Mouse (Mus musculus) B cell, adult 62 days (primary cell): ENCODE measurements around the gene Rgs7bp. TPM values are rescaled to one million over a fixed set of nuclear protein-coding genes. Genes with fewer than 3 reads are reported as not detected.

Experiments used
- total RNA-seq: library from RNA; stranded (reverse); gene quantifications from 4 replicates; pipeline ENCODE4 v1.2.4, GENCODE M21; 2023

The Rgs7bp gene
- 0.12 TPM in 1 of 4 replicates, not detected in the others for total RNA-seq

DNA sequence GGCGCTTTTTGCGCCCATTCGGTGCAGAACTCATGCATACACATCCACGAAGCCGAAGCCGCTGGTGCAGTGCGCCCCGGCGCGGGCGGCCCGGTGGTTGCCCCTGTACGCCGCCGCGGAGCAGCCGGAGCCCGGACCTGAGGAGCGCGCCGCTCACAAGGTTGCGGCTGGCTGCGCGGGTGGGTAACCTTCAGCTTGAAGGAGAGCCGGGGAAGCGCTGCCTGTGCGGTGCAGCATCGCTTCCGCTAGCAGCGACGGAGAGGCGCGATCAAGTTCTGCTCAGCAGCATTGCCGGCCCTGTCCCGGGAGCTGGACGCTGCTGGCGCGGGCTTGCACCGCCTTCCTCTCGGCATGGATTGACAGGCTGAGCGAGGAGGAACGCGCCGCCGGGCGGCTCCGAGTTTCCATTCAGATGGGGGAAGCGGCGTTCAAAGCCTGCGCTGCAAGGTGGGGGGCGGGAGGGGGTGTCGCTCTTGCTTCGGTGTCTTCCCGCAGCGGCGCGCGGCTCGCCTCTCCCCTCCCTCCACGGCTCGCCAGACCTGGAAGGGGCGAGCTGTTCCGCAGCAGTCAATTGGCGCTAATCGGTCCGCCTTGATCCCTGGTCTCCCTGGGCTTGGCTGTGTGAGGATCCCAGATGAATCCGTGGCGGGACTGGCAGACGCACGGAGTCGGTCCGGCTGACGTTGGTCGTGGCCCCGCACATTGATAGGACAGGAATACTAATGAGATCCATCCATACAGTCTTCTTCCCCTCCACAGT lies at the start of gene Rgs7bp:
TSS of gene Rgs7bp (minus strand) at position 750 of the 760 bp plus-strand sequence.

GRCm38 (mm10) chr13:105081862-105082261 lies 27.1 kb upstream of the Rgs7bp start, which contains the start of gene 4933425L06Rik:
TSS of gene 4933425L06Rik (plus strand) at chr13:105082122.

Other genes starting within 250 kb of the Rgs7bp start
- gene Cwc27, start 237.8 kb downstream of the Rgs7bp start, total RNA-seq, result 23.5 to 30.8 TPM (median 26.9 TPM) in 4 replicates
- gene Shisal2b, start 191.0 kb downstream of the Rgs7bp start, total RNA-seq, result not detected in 4 replicates
- gene 4933425L06Rik, start 27.2 kb upstream of the Rgs7bp start, total RNA-seq, result not detected in 4 replicates
- gene Rnf180, start 239.9 kb upstream of the Rgs7bp start, total RNA-seq, result 0.21 TPM in 1 of 4 replicates, not detected in the others